Mouse (Mus musculus): ENCODE measurements at regions not wholly inside any gene's neighbourhood (a gene's known extent, or its start where the extent isn't known, plus 50 kb on each side); places are given as distances from the start of the nearest gene placed in this dataset.

DNA sequence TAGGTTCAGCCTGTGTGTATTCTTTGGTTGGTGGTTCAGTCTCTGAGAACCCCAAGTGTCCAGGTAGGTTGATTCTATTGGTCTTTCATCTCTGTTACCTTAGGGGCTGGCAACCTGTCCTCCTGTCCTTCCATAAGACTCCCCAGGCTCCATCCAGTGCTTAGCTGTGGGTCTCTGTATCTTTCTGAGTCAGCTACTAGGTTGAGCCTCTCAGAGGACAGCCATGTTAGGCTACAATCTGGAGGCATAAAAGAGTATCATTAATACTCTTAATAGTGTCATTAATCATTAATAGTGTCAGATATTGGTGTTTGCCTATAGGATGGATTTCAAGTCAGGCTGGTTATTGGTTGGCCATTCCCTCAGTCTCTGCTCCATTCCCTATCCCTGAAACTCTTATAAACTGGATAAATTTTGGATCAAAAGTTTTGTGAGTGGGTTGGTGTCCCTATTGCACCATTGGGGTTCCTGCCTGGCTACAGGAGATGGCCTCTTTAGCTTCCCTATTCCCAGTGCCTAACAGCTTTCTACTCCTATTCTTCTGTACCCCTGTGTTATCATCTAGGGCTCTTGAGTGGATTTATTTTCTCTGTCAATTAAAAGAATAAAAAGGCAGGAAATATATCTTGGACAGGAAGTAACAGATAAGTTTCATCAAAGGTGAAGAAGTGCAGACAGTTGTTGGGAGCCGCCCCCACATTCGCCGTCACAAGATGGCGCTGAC lies 137.2 kb downstream of the Zfp619 start:
- no peak for TF ChIP-seq CTCF (IDR thresholded peaks at IDR 0.05; ENCODE audit: borderline replicate concordance, insufficient read depth, low read depth, low read length)
- TF ChIP-seq POLR2A (IDR thresholded peaks at IDR 0.05; ENCODE audit: borderline replicate concordance, insufficient read depth, low read length), result no peak

Data from cerebellum, adult 2 months (tissue).